Mouse (Mus musculus): ENCODE results near the gene Tacr3.

DNA sequence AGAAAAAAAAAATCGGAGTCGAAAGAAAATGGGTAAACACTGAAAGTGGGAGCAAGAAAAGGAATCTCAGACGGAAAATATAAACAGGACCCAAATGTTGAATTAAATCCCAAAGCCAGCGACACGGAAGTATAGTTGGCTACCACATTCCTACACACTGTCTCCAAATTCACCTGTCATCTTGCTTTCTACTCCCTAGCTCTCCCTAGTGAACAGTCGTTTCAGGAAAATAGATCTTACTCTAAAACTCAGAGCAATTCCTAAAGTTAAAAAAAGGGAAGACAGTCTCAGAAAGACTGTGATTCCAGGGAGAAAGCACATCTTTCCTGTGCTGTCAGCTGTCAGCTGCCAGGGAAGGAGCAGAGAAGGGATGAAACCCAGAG lies 324 bp upstream of the Tacr3 start:
- no peak for TF ChIP-seq POLR2A (IDR thresholded peaks at IDR 0.05; ENCODE audit: low read depth, low read length)
- no peak for TF ChIP-seq CTCF (IDR thresholded peaks at IDR 0.05; ENCODE audit: extremely low read depth, insufficient read length, insufficient replicate concordance, low read depth, low read length)

Measured in small intestine, adult 2 months (tissue).